Mouse (Mus musculus) midbrain, embryonic 14.5 days (tissue): ENCODE data around the gene Tmem91. TPM values are rescaled to one million over a fixed set of nuclear protein-coding genes. Genes with fewer than 3 reads are reported as not detected.

ENCODE experiments used
- ATAC-seq: fragments of 200-750 bp; cut with Nextera tagmentation; 2 replicates; pipeline ENCODE4 v1.8.0; 2017; ENCODE audit warnings: moderate number of reproducible peaks, moderate library complexity; ENCODE audit not compliant: low FRiP score, low TSS enrichment
- DNase-seq: peaks from one replicate; pipeline ENCODE4 v3.0.0-alpha.2; 2015
- H3K27ac ChIP-seq: fragments of 300-500 bp; sonication (generic); replicated peaks from 2 replicates; pipeline ENCODE4 v1.5.1; 2014; ENCODE audit warnings: mild to moderate bottlenecking, low read depth, low read length, moderate library complexity
- H3K27me3 ChIP-seq: fragments of 300-500 bp; sonication (generic); 2 replicates; pipeline ENCODE4 v1.6.1; 2014; ENCODE audit warnings: low read length, control low read depth, mixed read lengths; ENCODE audit not compliant: control insufficient read depth, insufficient read depth
- H3K36me3 ChIP-seq: fragments of 300-500 bp; sonication (generic); 2 replicates; pipeline ENCODE4 v1.6.1; 2014; ENCODE audit warnings: low read length, control low read depth; ENCODE audit not compliant: control insufficient read depth, insufficient read depth
- H3K4me1 ChIP-seq: fragments of 300-500 bp; sonication (generic); 2 replicates; pipeline ENCODE4 v1.6.1; 2014; ENCODE audit warnings: mild to moderate bottlenecking, antibody characterized with exemption, low read length, control low read depth; ENCODE audit not compliant: control insufficient read depth, insufficient read depth
- H3K4me2 ChIP-seq: fragments of 300-500 bp; sonication (generic); 2 replicates; pipeline ENCODE4 v1.6.1; 2014; ENCODE audit warnings: mild to moderate bottlenecking, low read length, moderate library complexity
- H3K4me3 ChIP-seq: fragments of 300-500 bp; sonication (generic); replicated peaks from 2 replicates; pipeline ENCODE4 v1.5.1; 2014; ENCODE audit warnings: low read depth, low read length
- H3K9ac ChIP-seq: fragments of 300-500 bp; sonication (generic); replicated peaks from 2 replicates; pipeline ENCODE4 v1.6.1; 2014; ENCODE audit warnings: mild to moderate bottlenecking, low read length, moderate library complexity
- H3K9me3 ChIP-seq: fragments of 300-500 bp; sonication (generic); 2 replicates; pipeline ENCODE4 v1.6.1; 2016; ENCODE audit warnings: low read length, control low read depth, mixed read lengths; ENCODE audit not compliant: control insufficient read depth
- WGBS: fragments of 180-500 bp; shearing (Covaris S2); extraction: QIAGEN DNeasy Blood & Tissue Kit; methylation state at CpG from one replicate; pipeline ENCODE4 v1.1.7; 2014; 5-methylcytosine and 5-hydroxymethylcytosine counted together
- polyA plus RNA-seq: library from polyadenylated mRNA; unstranded; fragments of >200 nt; fragmentation: Nextera tagmentation; extraction: Ambion mirVana; gene quantifications from 2 replicates; pipeline ENCODE4 v1.2.1, GENCODE M21; 2014

Gene Tmem91
- polyA plus RNA-seq, 1 experiment from 2014 or later: 32.8 TPM

DNA sequence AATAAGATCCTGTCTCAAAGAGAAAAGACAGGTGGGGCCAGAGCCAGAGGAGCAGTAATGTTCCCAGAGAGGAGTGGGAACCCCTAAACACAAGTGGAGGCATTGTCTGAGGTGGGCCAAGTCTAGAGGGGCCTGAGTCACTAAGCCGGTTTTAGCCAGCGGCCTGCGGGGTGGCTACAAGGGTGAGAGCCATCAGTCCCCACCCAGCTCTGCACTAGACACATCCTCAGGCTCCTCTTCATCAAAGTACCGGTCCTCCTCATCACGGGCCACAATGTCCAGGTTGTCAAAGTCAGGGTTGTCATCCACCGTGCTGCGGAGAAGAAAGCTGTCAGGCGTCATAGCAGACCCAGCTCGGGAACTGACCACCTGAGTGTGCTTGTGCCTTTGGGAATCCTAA lies 37.8 kb upstream of the Tmem91 start:
- DNase-seq (no peak), ATAC-seq (no peak)
- H3K4me3 ChIP-seq: no peak overlapping the region
- H3K4me1 ChIP-seq: peaks cover 18% of the 10 kb centered on the region
- peaks cover 43% of the 10 kb centered on the region for H3K36me3 ChIP-seq
- no peak overlapping the region for H3K4me2 ChIP-seq
- H3K27ac ChIP-seq: no peak overlapping the region
- H3K9ac ChIP-seq: no peak overlapping the region
- 90% methylated on average over 9 of the region's 9 CpGs for WGBS
- H3K9me3 ChIP-seq: no peaks in the 10 kb centered on the region
- no peaks in the 10 kb centered on the region for H3K27me3 ChIP-seq

DNA sequence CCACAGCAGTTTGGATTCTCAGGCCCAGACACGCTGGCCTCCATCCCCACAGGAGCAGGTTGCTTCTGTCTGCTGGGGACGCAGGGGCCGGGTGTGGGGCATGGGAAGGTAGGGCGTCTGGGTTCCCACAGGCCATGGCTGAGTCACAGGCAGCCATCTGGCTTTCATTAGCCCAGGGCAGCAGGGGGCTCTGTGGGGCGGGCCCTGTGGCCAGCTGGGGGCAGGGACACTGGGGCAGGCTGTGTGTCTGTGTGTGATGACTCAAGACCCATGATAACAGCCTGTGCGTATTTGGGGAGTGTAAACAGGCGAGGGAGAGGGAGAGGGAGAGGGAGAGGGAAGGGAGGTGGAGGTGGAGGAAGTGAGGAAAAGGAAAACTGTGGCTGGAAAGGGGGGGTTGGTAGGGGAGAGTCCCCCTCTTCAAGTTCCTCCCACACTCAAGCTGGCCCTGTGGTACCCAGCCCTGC lies 36.8 kb upstream of the Tmem91 start:
- H3K4me3 ChIP-seq: no peak overlapping the region
- no peaks in the 10 kb centered on the region for H3K27me3 ChIP-seq
- no peak overlapping the region for H3K27ac ChIP-seq
- H3K4me1 ChIP-seq: peaks cover 13% of the 10 kb centered on the region; the same call in 1 of the 2 replicates
- WGBS: 36% methylated on average over 7 of the region's 7 CpGs
- H3K9ac ChIP-seq: no peak overlapping the region; the same call in 1 of the 2 replicates
- H3K4me2 ChIP-seq: no peak overlapping the region
- H3K9me3 ChIP-seq: no peaks in the 10 kb centered on the region
- peaks cover 43% of the 10 kb centered on the region for H3K36me3 ChIP-seq
- DNase-seq: no peak
- no peak for ATAC-seq

DNA sequence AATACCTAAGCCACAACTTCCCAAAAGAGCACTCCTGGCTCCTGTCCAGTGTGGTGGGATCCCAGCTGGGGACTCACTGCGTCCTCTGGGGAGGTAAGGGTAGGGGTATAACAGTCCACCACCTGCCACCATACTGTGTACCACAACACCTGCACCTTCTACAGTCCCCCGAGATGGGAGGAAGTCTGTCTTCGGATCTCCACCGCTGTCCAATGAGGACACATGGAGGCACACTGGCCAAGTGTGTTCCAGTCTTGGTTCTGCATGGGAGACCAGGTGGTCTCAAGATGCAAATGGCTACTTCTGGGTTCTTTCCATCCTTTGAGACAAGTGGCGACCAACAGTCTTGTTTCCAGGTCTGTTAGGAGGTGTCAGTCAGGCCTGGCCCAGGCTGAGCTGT lies 36.2 kb upstream of the Tmem91 start:
- Histone ChIP-seq H3K9ac (no peak overlapping the region), H3K27ac (no peak overlapping the region)
- ATAC-seq: no peak

DNA sequence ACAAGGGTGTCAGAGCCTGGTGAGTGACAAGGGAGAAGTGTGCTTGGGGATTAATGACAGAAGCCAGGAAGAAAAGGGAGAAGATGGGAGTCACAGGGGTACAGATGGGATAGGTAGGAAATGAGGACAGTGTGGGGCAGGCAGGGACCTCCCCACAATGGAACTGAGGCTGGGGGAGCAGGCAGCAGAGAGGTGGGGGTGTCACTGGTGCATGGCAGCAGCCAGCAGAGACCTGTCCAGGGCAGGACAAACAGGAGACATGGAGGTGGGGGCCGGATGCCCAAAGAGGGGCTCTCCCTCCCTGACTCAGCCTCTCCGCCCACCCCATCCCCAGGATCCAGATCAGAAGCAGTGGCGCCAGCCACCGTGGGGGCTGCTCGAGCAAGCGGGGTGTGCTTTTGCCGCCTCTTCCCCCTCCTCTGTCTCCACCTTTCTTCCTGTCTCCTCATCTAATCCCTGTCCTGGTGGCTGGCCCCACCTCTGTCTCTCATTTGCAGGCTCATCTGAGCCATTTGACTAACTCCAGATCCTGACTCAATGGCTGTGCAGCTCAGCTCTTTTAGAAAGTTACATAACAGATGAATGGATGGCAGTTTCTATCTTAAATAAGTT lies 35.7 kb upstream of the Tmem91 start:
- Histone ChIP-seq H3K4me1 (peaks cover 13% of the 10 kb centered on the region; the same call in 1 of the 2 replicates), H3K9ac (peak overlapping the region; percentile 37; the same call in 1 of the 2 replicates), H3K4me3 (no peak overlapping the region), H3K36me3 (peaks cover 37% of the 10 kb centered on the region), H3K9me3 (no peaks in the 10 kb centered on the region), H3K27me3 (no peaks in the 10 kb centered on the region), H3K4me2 (peak overlapping the region; percentile 22), H3K27ac (no peak overlapping the region)
- ATAC-seq (no peak), DNase-seq (no peak)
- WGBS: 9% methylated on average over 7 of the region's 7 CpGs

More for the DNA sequence above, 36.2 kb upstream of the Tmem91 start:
- Histone ChIP-seq H3K4me1 (peaks cover 13% of the 10 kb centered on the region; the same call in 1 of the 2 replicates), H3K27me3 (no peaks in the 10 kb centered on the region), H3K9me3 (no peaks in the 10 kb centered on the region), H3K4me3 (no peak overlapping the region), H3K36me3 (peaks cover 42% of the 10 kb centered on the region), H3K4me2 (no peak overlapping the region)
- WGBS: 65% methylated on average over 5 of the region's 5 CpGs
- no peak for DNase-seq

DNA sequence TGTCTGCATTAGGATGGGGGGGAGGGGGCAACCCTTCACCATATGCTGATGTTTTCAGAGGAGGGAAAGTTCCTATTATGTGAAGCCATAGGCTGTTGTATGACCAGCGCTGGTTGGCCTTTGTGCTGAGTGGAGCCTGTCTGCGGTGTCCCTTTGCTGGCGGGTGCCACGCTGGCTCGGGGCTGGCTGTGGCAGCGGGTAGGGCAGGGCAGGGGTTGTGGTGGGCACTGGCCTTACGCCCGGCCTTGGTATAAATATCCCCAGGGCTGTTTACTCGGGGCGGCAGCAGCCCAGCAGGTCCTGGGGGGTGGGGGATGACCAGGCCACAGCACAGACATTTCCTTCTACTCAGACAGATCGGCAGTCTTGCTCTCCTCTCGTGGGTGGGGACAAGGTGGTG lies 35.0 kb upstream of the Tmem91 start:
- ATAC-seq (peak; percentile 38; the same call in 1 of the 2 replicates), DNase-seq (no peak)
- Histone ChIP-seq H3K9me3 (no peaks in the 10 kb centered on the region), H3K4me2 (peak overlapping the region; percentile 22), H3K27ac (no peak overlapping the region), H3K4me3 (no peak overlapping the region), H3K27me3 (no peaks in the 10 kb centered on the region), H3K9ac (peak overlapping the region; percentile 37; the same call in 1 of the 2 replicates), H3K4me1 (peaks cover 13% of the 10 kb centered on the region), H3K36me3 (peaks cover 30% of the 10 kb centered on the region)
- WGBS: 17% methylated on average over 12 of the region's 12 CpGs

DNA sequence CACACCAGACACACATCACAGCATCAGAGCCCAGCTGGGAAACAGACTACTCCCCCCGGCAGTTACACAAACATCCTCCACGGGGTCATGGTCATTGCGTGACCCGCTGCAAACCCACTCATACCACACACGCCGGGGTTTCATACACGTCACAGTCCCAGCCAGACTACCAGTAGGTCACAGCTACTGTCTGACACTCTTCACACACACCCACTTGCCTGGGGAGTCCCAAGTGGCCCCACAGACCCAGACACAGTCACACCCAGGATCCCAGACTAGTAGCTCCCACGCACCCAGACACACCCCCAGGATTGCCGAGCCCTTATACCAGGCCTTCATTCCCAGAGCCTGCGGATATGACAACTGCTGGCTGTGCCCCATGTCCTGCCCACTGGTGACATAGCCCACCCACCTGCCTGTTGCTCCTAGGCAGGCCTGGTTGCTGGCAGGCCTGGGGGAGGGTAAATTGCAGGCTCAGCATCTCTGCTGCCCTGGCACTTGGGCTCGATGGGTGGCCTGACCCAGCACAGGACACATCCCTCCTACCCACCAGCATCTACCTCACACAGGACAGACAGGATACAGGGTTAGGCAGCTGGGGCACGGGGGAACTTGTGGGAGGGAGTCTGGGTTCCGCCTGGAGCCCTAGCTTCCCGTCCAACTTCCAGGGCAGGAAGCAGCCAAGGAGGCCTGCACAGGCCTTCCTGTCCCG lies 32.8 kb upstream of the Tmem91 start:
- peaks cover 8% of the 10 kb centered on the region for H3K36me3 ChIP-seq
- H3K4me2 ChIP-seq: no peak overlapping the region
- DNase-seq (no peak), ATAC-seq (no peak)
- 69% methylated on average over 15 of the region's 15 CpGs for WGBS
- peaks cover 17% of the 10 kb centered on the region for H3K4me1 ChIP-seq
- H3K27ac ChIP-seq: no peak overlapping the region
- H3K4me3 ChIP-seq: no peak overlapping the region
- no peaks in the 10 kb centered on the region for H3K9me3 ChIP-seq
- H3K27me3 ChIP-seq: no peaks in the 10 kb centered on the region
- no peak overlapping the region for H3K9ac ChIP-seq

DNA sequence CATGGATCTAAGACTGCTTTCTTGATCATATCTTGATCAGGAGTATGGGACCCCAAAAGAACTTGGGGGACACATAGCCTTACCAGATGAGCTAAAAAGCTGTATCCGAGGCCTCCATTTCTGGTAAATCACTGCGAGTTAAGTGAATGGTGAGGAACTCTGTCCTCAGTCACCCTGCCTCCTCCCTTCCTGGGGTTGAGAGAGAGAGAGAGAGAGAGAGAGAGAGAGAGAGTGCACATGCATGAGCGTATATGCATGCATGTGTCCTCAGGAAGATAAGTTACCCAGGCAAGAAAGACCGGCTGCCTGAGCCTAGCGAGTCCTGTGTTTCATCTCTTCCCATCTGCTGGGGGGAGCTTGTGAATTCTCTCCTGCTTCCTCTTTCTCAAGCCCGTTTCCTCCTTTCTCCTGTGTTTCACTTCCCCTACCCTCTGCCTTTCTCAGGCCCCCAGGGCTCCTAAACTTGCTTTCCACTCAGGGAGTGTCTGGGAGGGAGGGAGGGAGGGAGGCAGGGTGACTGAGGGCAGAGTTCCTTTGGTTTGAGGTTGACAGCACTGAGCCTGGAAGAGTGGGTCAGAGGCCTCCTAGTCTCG lies 31.7 kb upstream of the Tmem91 start:
- WGBS: 66% methylated on average over 7 of the region's 7 CpGs
- no peak overlapping the region for H3K4me3 ChIP-seq
- no peak overlapping the region for H3K4me2 ChIP-seq
- H3K36me3 ChIP-seq: no peaks in the 10 kb centered on the region
- no peak overlapping the region for H3K9ac ChIP-seq
- H3K9me3 ChIP-seq: 0 out of 2 replicates have a peak, but pooled peaks cover 2% of the 10 kb centered on the region
- no peaks in the 10 kb centered on the region for H3K27me3 ChIP-seq
- H3K4me1 ChIP-seq: peaks cover 17% of the 10 kb centered on the region
- DNase-seq (no peak), ATAC-seq (no peak)
- no peak overlapping the region for H3K27ac ChIP-seq

DNA sequence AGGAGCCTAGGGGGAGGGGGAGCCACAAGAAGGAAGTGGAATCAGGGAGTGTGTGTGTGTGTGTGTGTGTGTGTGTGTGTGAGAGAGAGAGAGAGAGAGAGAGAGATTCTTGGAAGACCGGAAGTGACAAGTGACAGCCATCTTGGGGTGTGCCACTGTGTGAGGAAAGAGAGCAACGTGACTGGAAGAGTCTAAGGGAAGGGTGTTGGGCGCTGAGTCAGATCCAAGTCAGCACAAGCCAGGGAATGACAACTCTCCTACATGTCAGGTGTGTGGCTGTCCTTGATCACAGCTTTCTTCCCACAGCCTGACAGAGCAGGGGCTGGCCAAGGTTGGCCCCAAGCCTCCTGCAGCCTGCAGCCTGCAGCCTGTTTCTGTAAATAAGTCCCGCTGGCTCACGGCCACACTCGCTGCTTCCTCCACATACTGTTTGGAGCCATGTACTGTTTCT lies 30.9 kb upstream of the Tmem91 start:
- 61% methylated on average over 6 of the region's 6 CpGs for WGBS
- H3K27me3 ChIP-seq: no peaks in the 10 kb centered on the region
- ATAC-seq: no peak

More for the DNA sequence above, 30.9 kb upstream of the Tmem91 start:
- Histone ChIP-seq H3K36me3 (no peaks in the 10 kb centered on the region), H3K4me3 (no peak overlapping the region), H3K4me1 (peaks cover 14% of the 10 kb centered on the region), H3K9ac (no peak overlapping the region), H3K27ac (no peak overlapping the region), H3K9me3 (0 out of 2 replicates have a peak, but pooled peaks cover 2% of the 10 kb centered on the region), H3K4me2 (no peak overlapping the region)
- DNase-seq: no peak
